Mouse (Mus musculus) frontal cortex, adult 2 months (tissue): ENCODE results near the gene Slc16a10. TPM values are rescaled to one million over a fixed set of nuclear protein-coding genes. Genes with fewer than 3 reads are reported as not detected.

Experiments
- DNase-seq, 2 experiments: peaks; one replicate each; pipeline ENCODE4 v3.0.0; 2022; ENCODE audit warnings: low spot score in 1 of 2; ENCODE audit errors: extremely low spot score in 1 of 2
- polyA plus RNA-seq: library from polyadenylated mRNA; depleted of rRNA; stranded (reverse); fragments of >200 nt; gene quantifications from 2 replicates; pipeline ENCODE4 v1.2.3, GENCODE M21; 2012

Slc16a10 gene
- polyA plus RNA-seq, 1 experiment: 2.6 TPM

GRCm38 (mm10) chr10:40151852-40152549 is 9.9 kb upstream of the Slc16a10 start:
- DNase-seq: no peak

- no peak for DNase-seq
Observed at GRCm38 (mm10) chr10:40149584-40150145, 7.6 kb upstream of the Slc16a10 start.

GRCm38 (mm10) chr10:40147325-40148059 is 5.4 kb upstream of the Slc16a10 start:
- no peak for DNase-seq

GRCm38 (mm10) chr10:40146451-40146850 is 4.4 kb upstream of the Slc16a10 start:
- no peak for DNase-seq

GRCm38 (mm10) chr10:40144815-40145214 is 2.8 kb upstream of the Slc16a10 start:
- no peak for DNase-seq

GRCm38 (mm10) chr10:40141016-40141851 is 824 bp downstream of the Slc16a10 start:
- DNase-seq: peak in 1 of 2 experiments; percentile 16

GRCm38 (mm10) chr10:40139646-40140045 is 2.4 kb downstream of the Slc16a10 start:
- DNase-seq: no peak

GRCm38 (mm10) chr10:40135807-40136778 is 6.0 kb downstream of the Slc16a10 start:
- DNase-seq: no peak

- no peak for DNase-seq
Observed at GRCm38 (mm10) chr10:40134906-40135305, 7.2 kb downstream of the Slc16a10 start.

GRCm38 (mm10) chr10:40133636-40134035 is 8.4 kb downstream of the Slc16a10 start:
- DNase-seq: no peak

- no peak for DNase-seq
Observed at GRCm38 (mm10) chr10:40131690-40132418, 10.2 kb downstream of the Slc16a10 start.

GRCm38 (mm10) chr10:40130126-40130525 is 11.9 kb downstream of the Slc16a10 start:
- DNase-seq: no peak

GRCm38 (mm10) chr10:40129134-40129533 is 12.9 kb downstream of the Slc16a10 start:
- no peak for DNase-seq

- peak; percentile 33 to 69 for DNase-seq
Observed at GRCm38 (mm10) chr10:40128497-40128896, 13.6 kb downstream of the Slc16a10 start.

GRCm38 (mm10) chr10:40125200-40125599 is 16.9 kb downstream of the Slc16a10 start:
- no peak for DNase-seq

- no peak for DNase-seq
Observed at GRCm38 (mm10) chr10:40124570-40124969, 17.5 kb downstream of the Slc16a10 start.

GRCm38 (mm10) chr10:40124096-40124495 is 18.0 kb downstream of the Slc16a10 start:
- DNase-seq: no peak

GRCm38 (mm10) chr10:40119466-40119865 is 22.6 kb downstream of the Slc16a10 start:
- no peak for DNase-seq
